Mouse (Mus musculus) urinary bladder, postnatal 10 days (tissue): ENCODE measurements around the gene Gm17409.

Experiments
- DNase-seq: peaks from one replicate; pipeline ENCODE4 v3.0.0; 2022; ENCODE audit warnings: low spot score

Gm17409 gene

GRCm38 (mm10) chr2:58469816-58470215 is at the start of gene Gm17409:
Gene Gm17409, plus strand, starts transcription at chr2:58470116.
- no peak for DNase-seq

- no peak for DNase-seq
Observed at GRCm38 (mm10) chr2:58423319-58423718, 46.6 kb upstream of the Gm17409 start.

- DNase-seq: no peak
Observed at GRCm38 (mm10) chr2:58425436-58426004, 44.4 kb upstream of the Gm17409 start.

- no peak for DNase-seq
Observed at GRCm38 (mm10) chr2:58432211-58432610, 37.7 kb upstream of the Gm17409 start.

- no peak for DNase-seq
Observed at GRCm38 (mm10) chr2:58433317-58433716, 36.6 kb upstream of the Gm17409 start.

- DNase-seq: no peak
Observed at GRCm38 (mm10) chr2:58434438-58434837, 35.5 kb upstream of the Gm17409 start.

- DNase-seq: no peak
Observed at GRCm38 (mm10) chr2:58435507-58435906, 34.4 kb upstream of the Gm17409 start.

- no peak for DNase-seq
Observed at GRCm38 (mm10) chr2:58436911-58437310, 33.0 kb upstream of the Gm17409 start.

- no peak for DNase-seq
Observed at GRCm38 (mm10) chr2:58443163-58443562, 26.8 kb upstream of the Gm17409 start.

- no peak for DNase-seq
Observed at GRCm38 (mm10) chr2:58447001-58447400, 22.9 kb upstream of the Gm17409 start.

GRCm38 (mm10) chr2:58454095-58454865 is 15.6 kb upstream of the Gm17409 start:
- DNase-seq: no peak

- no peak for DNase-seq
Observed at GRCm38 (mm10) chr2:58456843-58457487, 13.0 kb upstream of the Gm17409 start.

- DNase-seq: no peak
Observed at GRCm38 (mm10) chr2:58457488-58457865, 12.4 kb upstream of the Gm17409 start.

GRCm38 (mm10) chr2:58458820-58459371 is 11.0 kb upstream of the Gm17409 start:
- DNase-seq: no peak

- DNase-seq: no peak
Observed at GRCm38 (mm10) chr2:58470290-58470689, 374 bp downstream of the Gm17409 start.

GRCm38 (mm10) chr2:58475578-58475977 is 5.7 kb downstream of the Gm17409 start:
- DNase-seq: no peak

- DNase-seq: peak; percentile 58
Observed at GRCm38 (mm10) chr2:58476956-58477715, 7.2 kb downstream of the Gm17409 start.

GRCm38 (mm10) chr2:58478144-58478543 is 8.2 kb downstream of the Gm17409 start:
- DNase-seq: no peak

GRCm38 (mm10) chr2:58479536-58479935 is 9.6 kb downstream of the Gm17409 start:
- DNase-seq: no peak

GRCm38 (mm10) chr2:58480764-58481163 is 10.8 kb downstream of the Gm17409 start:
- DNase-seq: no peak

- no peak for DNase-seq
Observed at GRCm38 (mm10) chr2:58481450-58482100, 11.7 kb downstream of the Gm17409 start.
